Mouse (Mus musculus): ENCODE results near the gene Lmntd1.

Lmntd1 gene

GRCm38 (mm10) chr6:145433897-145434296, 180.2 kb downstream of the Lmntd1 start:
- no peak for DNase-seq (ENCODE audit: low spot score)

GRCm38 (mm10) chr6:145432711-145433708, 181.1 kb downstream of the Lmntd1 start:
- no peak for DNase-seq (ENCODE audit: low spot score)

- DNase-seq (ENCODE audit: low spot score): peak; percentile 39
Measured at GRCm38 (mm10) chr6:145431747-145432146, 182.4 kb downstream of the Lmntd1 start.

- DNase-seq (ENCODE audit: low spot score): no peak
Measured at GRCm38 (mm10) chr6:145427411-145427810, 186.7 kb downstream of the Lmntd1 start.

GRCm38 (mm10) chr6:145426501-145426900, 187.6 kb downstream of the Lmntd1 start:
- DNase-seq (ENCODE audit: low spot score): no peak

- DNase-seq (ENCODE audit: low spot score): no peak
Measured at GRCm38 (mm10) chr6:145424156-145424555, 190.0 kb downstream of the Lmntd1 start.

- no peak for DNase-seq (ENCODE audit: low spot score)
Measured at GRCm38 (mm10) chr6:145423484-145423883, 190.6 kb downstream of the Lmntd1 start.

- no peak for DNase-seq (ENCODE audit: low spot score)
Measured at GRCm38 (mm10) chr6:145421666-145422065, 192.5 kb downstream of the Lmntd1 start.

GRCm38 (mm10) chr6:145420407-145420806, 193.7 kb downstream of the Lmntd1 start:
- no peak for DNase-seq (ENCODE audit: low spot score)

GRCm38 (mm10) chr6:145418856-145419255, 195.3 kb downstream of the Lmntd1 start:
- DNase-seq (ENCODE audit: low spot score): no peak

GRCm38 (mm10) chr6:145417720-145418440, 196.2 kb downstream of the Lmntd1 start:
- DNase-seq (ENCODE audit: low spot score): no peak

- DNase-seq (ENCODE audit: low spot score): peak; percentile 36
Measured at GRCm38 (mm10) chr6:145417014-145417719, 197.0 kb downstream of the Lmntd1 start.

GRCm38 (mm10) chr6:145404369-145405051, 209.6 kb downstream of the Lmntd1 start:
- no peak for DNase-seq (ENCODE audit: low spot score)

- peak; percentile 64 for DNase-seq (ENCODE audit: low spot score)
Measured at GRCm38 (mm10) chr6:145401140-145401539, 213.0 kb downstream of the Lmntd1 start.

GRCm38 (mm10) chr6:145397881-145398280, 216.2 kb downstream of the Lmntd1 start:
- DNase-seq (ENCODE audit: low spot score): no peak

- DNase-seq (ENCODE audit: low spot score): no peak
Measured at GRCm38 (mm10) chr6:145396534-145396933, 217.6 kb downstream of the Lmntd1 start.

GRCm38 (mm10) chr6:145390421-145390820, 223.7 kb downstream of the Lmntd1 start:
- no peak for DNase-seq (ENCODE audit: low spot score)

GRCm38 (mm10) chr6:145389904-145390303, 224.2 kb downstream of the Lmntd1 start:
- no peak for DNase-seq (ENCODE audit: low spot score)

- DNase-seq (ENCODE audit: low spot score): no peak
Measured at GRCm38 (mm10) chr6:145387378-145387777, 226.7 kb downstream of the Lmntd1 start.

- DNase-seq (ENCODE audit: low spot score): no peak
Measured at GRCm38 (mm10) chr6:145382586-145383380, 231.3 kb downstream of the Lmntd1 start.

- DNase-seq (ENCODE audit: low spot score): no peak
Measured at GRCm38 (mm10) chr6:145380961-145381360, 233.2 kb downstream of the Lmntd1 start.

Measured in yolk sac, embryonic 10.5 days (tissue).